Mouse (Mus musculus) megakaryocyte progenitor cell, adult 5-6 weeks (primary cell): ENCODE data around the gene Nubpl. TPM values are rescaled to one million over a fixed set of nuclear protein-coding genes. Genes with fewer than 3 reads are reported as not detected.

ENCODE experiments used
- ATAC-seq: replicated peaks from 2 replicates; pipeline ENCODE4 v1.8.0; 2016; ENCODE audit warnings: mild to moderate bottlenecking, moderate TSS enrichment, inconsistent platforms; ENCODE audit not compliant: poor library complexity
- total RNA-seq, 2 experiments: library from RNA; stranded (forward) in 1 of 2; stranded (reverse) in 1 of 2; fragments of 157-497, 149-512 nt in 1 of 2; fragments of 200-1000 nt in 1 of 2; gene quantifications; 2 replicates each; pipeline versions ENCODE4 v1.2.3 to v1.2.4; 2015 to 2017

The Nubpl gene
- total RNA-seq, 2 experiments from 2014 or later = 2.8 to 8.6 TPM

- no peak for ATAC-seq
These were observed 220.9 kb downstream of the Nubpl start for GRCm38 (mm10) chr12:52318426-52318825.

DNA sequence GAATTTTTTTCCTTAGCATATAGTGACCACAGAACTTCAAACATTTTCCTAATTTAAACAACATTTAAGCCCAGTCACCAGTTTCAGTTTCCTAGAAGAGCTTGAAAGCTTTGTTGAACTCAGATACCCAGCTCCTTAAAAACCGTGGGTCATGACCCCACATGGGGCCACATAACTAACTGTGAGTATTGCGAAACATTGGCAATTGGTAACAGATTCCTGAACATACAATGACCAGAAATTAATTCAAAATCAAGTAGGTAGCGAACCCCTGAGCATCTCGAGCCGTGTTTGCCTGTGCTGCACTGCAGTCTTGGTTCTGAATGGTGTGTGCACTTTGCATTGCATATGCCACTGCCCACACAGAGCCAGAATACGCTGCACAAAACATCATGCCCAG, 221.6 kb downstream of the Nubpl start:
- no peak for ATAC-seq

DNA sequence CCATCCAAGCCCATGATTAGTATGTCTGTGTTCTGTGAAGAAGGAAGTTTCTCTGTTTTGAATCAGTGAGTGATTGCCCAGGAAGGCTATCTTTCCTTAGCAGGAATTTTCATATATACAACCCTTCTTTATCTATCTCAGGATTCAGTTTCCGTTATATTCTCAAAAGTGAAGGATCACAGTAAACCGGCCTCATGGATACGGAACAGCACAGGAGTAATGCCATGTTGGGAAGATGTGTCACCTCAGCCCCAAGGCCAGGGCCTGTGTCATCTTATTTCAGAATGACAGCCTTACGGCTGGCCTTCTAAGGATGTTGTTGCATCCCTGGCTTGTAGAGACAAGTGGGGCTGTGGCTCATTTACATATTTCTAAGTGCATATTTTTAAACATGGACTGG, 231.0 kb downstream of the Nubpl start:
- no peak for ATAC-seq

GRCm38 (mm10) chr12:52335142-52335765, 237.7 kb downstream of the Nubpl start:
- no peak for ATAC-seq

GRCm38 (mm10) chr12:52338136-52338753, 240.7 kb downstream of the Nubpl start:
- ATAC-seq = peak; percentile 83

GRCm38 (mm10) chr12:52346611-52347010, 249.1 kb downstream of the Nubpl start:
- ATAC-seq = no peak

DNA sequence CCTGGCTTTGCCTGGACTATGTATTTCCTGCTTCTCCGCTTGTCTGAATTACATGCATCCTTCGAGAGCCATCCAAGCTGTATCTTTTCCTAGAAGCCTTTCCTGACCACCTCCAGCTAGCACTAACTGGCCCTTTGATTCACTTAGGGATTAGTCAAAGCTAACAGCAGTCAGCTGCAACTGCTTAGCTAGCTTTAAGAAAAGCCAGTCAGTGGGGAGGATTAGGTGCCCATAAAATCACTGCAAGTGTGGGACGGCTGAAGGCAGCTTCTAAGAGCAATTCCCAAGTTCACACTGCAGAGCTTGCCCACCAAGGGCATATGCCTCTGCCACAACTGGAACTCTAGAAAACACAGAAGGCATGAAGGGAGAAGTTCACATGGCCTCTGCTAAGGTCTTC, 252.7 kb downstream of the Nubpl start:
- ATAC-seq = no peak

DNA sequence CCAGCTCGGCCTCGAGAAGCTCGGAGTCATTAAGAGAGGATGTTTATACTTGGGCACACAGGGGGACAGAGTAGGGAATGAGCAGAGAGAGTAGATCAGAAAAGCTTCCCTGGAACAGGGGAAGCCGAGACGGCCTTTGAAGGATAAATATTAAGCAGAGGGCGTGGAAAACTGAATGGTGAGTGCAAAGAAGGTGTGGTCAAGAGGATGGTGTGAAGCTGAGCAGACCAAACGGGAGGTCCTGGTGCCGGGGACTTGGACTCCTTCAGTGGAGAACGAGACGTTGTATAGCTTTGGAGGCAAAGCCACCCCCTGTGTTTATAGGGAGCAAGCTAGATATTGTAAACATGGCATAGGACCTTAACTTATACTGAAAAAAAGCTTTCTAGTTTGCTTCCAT, 261.9 kb downstream of the Nubpl start:
- ATAC-seq = no peak

DNA sequence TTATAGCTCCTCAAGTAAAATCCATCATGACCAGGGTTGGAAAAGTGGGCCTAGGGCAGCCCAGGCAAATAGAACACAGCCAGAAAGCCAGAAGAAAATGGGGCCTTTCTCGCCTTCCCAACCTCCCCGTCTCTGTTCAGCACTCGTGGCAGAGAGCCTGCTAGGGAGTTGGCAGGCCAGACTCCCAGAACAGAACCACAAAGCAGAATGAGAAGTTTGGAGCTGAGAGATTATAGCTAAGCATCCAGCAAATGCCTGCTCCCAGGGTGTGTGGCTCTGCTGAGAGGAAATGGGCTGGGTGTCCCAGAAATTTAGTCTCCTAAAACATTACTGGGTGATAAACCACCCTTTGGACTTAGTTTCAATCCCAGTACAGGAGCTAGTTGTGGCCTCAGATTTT, 262.6 kb downstream of the Nubpl start:
- ATAC-seq = no peak

- no peak for ATAC-seq
These were observed 263.7 kb downstream of the Nubpl start for GRCm38 (mm10) chr12:52361198-52361597.

Other genes with a start within 250 kb of the Nubpl start
- 27.8 and 43.7 TPM in 2 replicates for gene Heatr5a, start 126.4 kb upstream of the Nubpl start, total RNA-seq (2015)
- gene Heatr5a, start 126.4 kb upstream of the Nubpl start, total RNA-seq (2017) = 21.2 and 30.0 TPM in 2 replicates
- gene Dtd2, start 91.2 kb upstream of the Nubpl start, total RNA-seq (2015) = 15.8 and 18.6 TPM in 2 replicates
- 15.8 and 16.2 TPM in 2 replicates for gene Dtd2, start 91.2 kb upstream of the Nubpl start, total RNA-seq (2017)
- gene Gpr33, start 69.7 kb upstream of the Nubpl start, total RNA-seq (2015) = not detected in 2 replicates
- gene Gpr33, start 69.7 kb upstream of the Nubpl start, total RNA-seq (2017) = not detected in 2 replicates